Mouse (Mus musculus) intestine, embryonic 16.5 days (tissue): ENCODE measurements around the gene Mafg. TPM values are rescaled to one million over a fixed set of nuclear protein-coding genes. Genes with fewer than 3 reads are reported as not detected.

Source experiments
- ATAC-seq: fragments of 200-750 bp; cut with Nextera tagmentation; 2 replicates; pipeline ENCODE4 v1.8.0; 2017; ENCODE audit warnings: moderate TSS enrichment, moderate library complexity
- H3K27ac ChIP-seq: fragments of 300-500 bp; sonication (generic); 2 replicates; pipeline ENCODE4 v1.5.1; 2014; ENCODE audit warnings: mild to moderate bottlenecking, low read length
- H3K27me3 ChIP-seq: fragments of 300-500 bp; sonication (generic); replicated peaks from 2 replicates; pipeline ENCODE4 v1.6.1; 2014; ENCODE audit warnings: low read length, control low read depth, mixed read lengths; ENCODE audit not compliant: control insufficient read depth, insufficient read depth
- H3K36me3 ChIP-seq: fragments of 300-500 bp; sonication (generic); 2 replicates; pipeline ENCODE4 v1.6.1; 2014; ENCODE audit warnings: low read length, control low read depth; ENCODE audit not compliant: control insufficient read depth, insufficient read depth
- H3K4me1 ChIP-seq: fragments of 300-500 bp; sonication (generic); 2 replicates; pipeline ENCODE4 v1.6.1; 2014; ENCODE audit warnings: low read length, control low read depth, mixed read lengths; ENCODE audit not compliant: control insufficient read depth, insufficient read depth
- H3K4me2 ChIP-seq: fragments of 300-500 bp; sonication (generic); 2 replicates; pipeline ENCODE4 v1.6.1; 2014; ENCODE audit warnings: low read depth, low read length, control low read depth
- H3K4me3 ChIP-seq: fragments of 300-500 bp; sonication (generic); 2 replicates; pipeline ENCODE4 v1.5.1; 2014; ENCODE audit warnings: mild to moderate bottlenecking, low read length
- H3K9ac ChIP-seq: fragments of 300-500 bp; sonication (generic); 2 replicates; pipeline ENCODE4 v1.6.1; 2014; ENCODE audit warnings: low read depth, low read length
- H3K9me3 ChIP-seq: fragments of 300-500 bp; sonication (generic); 2 replicates; pipeline ENCODE4 v1.6.1; 2016; ENCODE audit warnings: low read length, control low read depth; ENCODE audit not compliant: control insufficient read depth
- WGBS: fragments of 180-500 bp; shearing (Covaris S2); extraction: QIAGEN DNeasy Blood & Tissue Kit; methylation state at CpG from one replicate; pipeline ENCODE4 v1.1.7; 2014; 5-methylcytosine and 5-hydroxymethylcytosine counted together
- polyA plus RNA-seq: library from polyadenylated mRNA; unstranded; fragments of >200 nt; fragmentation: Nextera tagmentation; extraction: Ambion mirVana; gene quantifications from 2 replicates; pipeline ENCODE4 v1.2.1, GENCODE M21; 2015

Mafg gene
- polyA plus RNA-seq, 1 experiment from 2014 or later: 16.3 TPM

DNA sequence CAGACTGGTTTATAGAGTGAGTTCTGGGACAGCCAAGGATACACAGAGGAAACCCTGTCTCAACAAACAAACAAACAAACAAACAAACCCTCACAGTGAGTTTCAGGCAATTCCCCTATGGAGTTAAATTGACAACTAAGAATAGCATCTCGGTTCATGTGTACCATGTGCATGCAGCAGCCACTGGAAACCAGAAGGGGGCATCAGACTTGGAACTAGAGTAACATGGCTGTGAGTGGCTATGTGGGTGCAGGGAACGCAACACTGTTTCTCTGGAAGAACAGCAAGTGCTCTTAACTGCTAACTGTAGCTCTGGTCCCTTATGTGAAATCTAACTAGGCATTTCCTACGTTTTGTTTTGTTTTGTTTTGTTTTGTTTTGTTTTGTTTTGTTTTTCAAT, 18.5 kb upstream of the Mafg start:
- no peak overlapping the region for H3K4me2 ChIP-seq
- H3K4me3 ChIP-seq: no peak overlapping the region
- 64% methylated on average over 3 of the region's 3 CpGs for WGBS
- H3K27ac ChIP-seq: no peak overlapping the region
- peaks cover 6% of the 10 kb centered on the region; the same call in 1 of the 2 replicates for H3K4me1 ChIP-seq
- no peak for ATAC-seq
- no peak overlapping the region for H3K9ac ChIP-seq
- peaks cover 14% of the 10 kb centered on the region for H3K27me3 ChIP-seq
- no peaks in the 10 kb centered on the region for H3K9me3 ChIP-seq
- no peaks in the 10 kb centered on the region for H3K36me3 ChIP-seq

- Histone ChIP-seq H3K9ac (peak within 1 kb of the TSS; percentile 48), H3K27ac (no peak within 1 kb of the TSS), H3K4me1 (peaks cover 11% of the 10 kb centered on the region), H3K9me3 (no peaks in the 10 kb centered on the region), H3K27me3 (peaks cover 7% of the 10 kb centered on the region), H3K4me3 (peak within 1 kb of the TSS; percentile 26), H3K36me3 (no peaks in the 10 kb centered on the region), H3K4me2 (peak within 1 kb of the TSS; percentile 48)
- 6% methylated on average over 13 of the region's 13 CpGs for WGBS
- ATAC-seq: no peak
Measured at GRCm38 (mm10) chr11:120648001-120648476, 14.6 kb upstream of the Mafg start, which contains the start of gene Myadml2. Gene Myadml2 (minus strand): TSS chr11:120648158.

DNA sequence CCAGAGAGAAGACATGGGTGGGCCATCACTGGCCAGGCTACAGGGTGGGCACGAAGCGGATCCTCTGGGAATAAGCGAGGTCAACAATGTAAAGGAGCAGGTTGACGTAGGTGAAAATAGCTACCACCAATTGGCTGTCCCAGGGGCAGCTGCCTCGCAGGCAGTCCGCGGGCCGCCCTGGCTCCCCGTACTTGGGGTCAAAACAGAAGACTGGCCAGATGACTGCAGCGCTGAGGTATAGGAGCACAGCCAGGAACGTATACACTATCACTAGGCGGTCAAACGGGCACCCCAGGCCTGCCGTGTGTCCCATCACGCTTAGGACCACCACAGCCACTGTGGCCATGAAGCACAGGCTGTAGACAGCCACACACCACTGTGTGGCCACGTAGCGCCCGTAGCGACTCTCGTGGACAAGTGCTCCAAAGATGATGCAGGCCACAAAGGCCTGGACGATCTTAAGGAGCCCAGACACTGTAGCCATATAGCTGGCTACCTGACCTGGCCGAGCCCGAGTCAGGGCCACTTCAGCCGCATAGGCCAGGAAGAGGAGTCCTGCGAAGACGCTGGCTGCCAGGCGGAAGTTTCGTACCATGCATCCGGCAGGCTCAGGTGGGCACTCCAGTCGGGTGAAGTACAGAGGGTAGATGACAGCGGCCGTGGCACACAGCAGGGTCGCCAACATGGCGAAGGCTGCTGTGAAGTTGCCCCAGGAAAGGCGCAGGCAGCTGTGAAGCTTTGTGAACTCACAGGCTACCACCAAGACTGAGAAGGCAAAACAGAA, 13.8 kb upstream of the Mafg start:
- ATAC-seq: no peak

DNA sequence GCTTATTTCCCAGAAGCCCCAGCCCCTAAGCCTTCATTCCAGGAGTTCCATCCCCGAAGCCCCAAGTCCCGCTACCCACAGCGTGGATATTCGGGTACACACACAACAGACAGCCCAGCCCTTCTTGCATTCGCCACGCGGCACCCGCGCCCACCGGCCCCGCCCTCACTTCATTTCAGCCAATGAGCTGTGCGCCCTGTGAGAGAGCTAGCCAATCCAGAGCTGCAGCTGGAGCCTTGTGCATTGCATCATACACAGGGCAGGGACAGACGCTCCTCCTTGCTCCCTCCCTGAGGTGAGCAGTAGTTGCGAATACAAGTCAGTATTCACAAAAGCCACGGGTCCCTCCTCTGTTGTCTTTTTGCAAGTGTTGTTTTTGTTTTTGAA, 10.2 kb upstream of the Mafg start, which contains the start of gene Pycr1:
Gene Pycr1 (minus strand): TSS at position 169 of the 387 bp plus-strand sequence.
- peaks cover 17% of the 10 kb centered on the region for H3K4me1 ChIP-seq
- peaks cover 7% of the 10 kb centered on the region; the same call in 1 of the 2 replicates for H3K27me3 ChIP-seq
- ATAC-seq: peak; percentile 99
- peak within 1 kb of the TSS; percentile 63 for H3K4me3 ChIP-seq
- no peak within 1 kb of the TSS; the same call in 1 of the 2 replicates for H3K27ac ChIP-seq
- peak within 1 kb of the TSS; percentile 97 for H3K4me2 ChIP-seq
- peak within 1 kb of the TSS; percentile 80 for H3K9ac ChIP-seq
- no peaks in the 10 kb centered on the region for H3K36me3 ChIP-seq
- WGBS: under 1% methylated on average over 15 of the region's 15 CpGs
- H3K9me3 ChIP-seq: no peaks in the 10 kb centered on the region

More for the DNA sequence above, 13.8 kb upstream of the Mafg start:
- 79% methylated on average over 35 of the region's 35 CpGs for WGBS
- H3K4me1 ChIP-seq: peaks cover 17% of the 10 kb centered on the region
- H3K9ac ChIP-seq: peak overlapping the region; percentile 48; the same call in 1 of the 2 replicates
- no peak overlapping the region for H3K4me3 ChIP-seq
- no peaks in the 10 kb centered on the region for H3K36me3 ChIP-seq
- no peaks in the 10 kb centered on the region for H3K9me3 ChIP-seq
- no peak overlapping the region for H3K27ac ChIP-seq
- H3K4me2 ChIP-seq: no peak overlapping the region
- peaks cover 7% of the 10 kb centered on the region for H3K27me3 ChIP-seq

GRCm38 (mm10) chr11:120642939-120643600, 9.7 kb upstream of the Mafg start:
- Histone ChIP-seq H3K27ac (no peak overlapping the region; the same call in 1 of the 2 replicates), H3K4me1 (peaks cover 14% of the 10 kb centered on the region), H3K9me3 (no peaks in the 10 kb centered on the region), H3K4me3 (peak overlapping the region; percentile 63), H3K4me2 (peak overlapping the region; percentile 97), H3K36me3 (no peaks in the 10 kb centered on the region), H3K27me3 (0 out of 2 replicates have a peak, but pooled peaks cover 5% of the 10 kb centered on the region), H3K9ac (peak overlapping the region; percentile 80)
- peak; percentile 72 for ATAC-seq
- WGBS: 1% methylated on average over 18 of the region's 18 CpGs

DNA sequence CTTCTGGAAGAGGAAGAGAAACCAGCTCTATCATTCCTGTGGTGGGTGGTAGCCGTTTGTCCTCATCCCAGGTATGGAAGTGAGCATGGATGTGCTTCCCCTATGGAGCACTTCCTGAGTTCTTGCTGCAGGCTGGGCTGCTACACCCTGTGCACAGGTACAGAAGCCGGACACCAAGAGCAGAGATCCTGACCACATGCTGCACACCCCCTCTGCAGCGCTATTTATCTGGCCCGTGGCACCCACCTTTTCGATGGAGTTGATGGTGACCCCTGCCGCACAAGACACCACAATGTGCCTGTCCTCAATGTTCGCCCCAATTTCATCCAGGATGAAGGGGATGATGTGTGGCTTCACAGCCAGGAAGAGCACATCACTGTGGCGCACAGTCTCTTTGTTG, 8.5 kb upstream of the Mafg start:
- 83% methylated on average over 8 of the region's 8 CpGs for WGBS
- H3K9me3 ChIP-seq: no peaks in the 10 kb centered on the region
- no peaks in the 10 kb centered on the region for H3K27me3 ChIP-seq
- H3K4me2 ChIP-seq: no peak overlapping the region
- no peak for ATAC-seq
- H3K9ac ChIP-seq: no peak overlapping the region
- H3K4me3 ChIP-seq: no peak overlapping the region
- H3K4me1 ChIP-seq: peaks cover 11% of the 10 kb centered on the region
- H3K27ac ChIP-seq: no peak overlapping the region
- no peaks in the 10 kb centered on the region for H3K36me3 ChIP-seq

DNA sequence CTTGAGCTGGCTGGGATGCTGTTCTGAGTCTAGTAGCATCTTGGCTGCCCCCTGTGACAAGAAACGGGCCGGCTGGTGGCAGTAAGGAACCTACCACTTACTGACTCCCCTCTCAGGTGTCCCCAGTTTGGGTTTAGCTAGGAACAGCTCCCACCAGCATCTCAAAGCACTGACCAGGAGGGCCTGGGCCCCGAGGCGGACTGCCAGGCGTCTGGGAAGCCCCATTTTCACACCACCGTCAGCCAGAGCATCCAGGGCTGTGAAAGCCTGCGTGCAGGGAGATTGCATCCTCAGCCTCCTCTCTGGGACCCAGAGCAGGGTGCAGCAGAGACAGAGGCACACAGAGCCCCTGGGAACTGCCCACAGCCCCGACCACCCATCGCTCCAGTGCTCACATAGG, 7.9 kb upstream of the Mafg start:
- Histone ChIP-seq H3K4me3 (no peak overlapping the region), H3K9me3 (no peaks in the 10 kb centered on the region), H3K36me3 (no peaks in the 10 kb centered on the region), H3K27me3 (no peaks in the 10 kb centered on the region), H3K4me1 (peaks cover 11% of the 10 kb centered on the region), H3K27ac (no peak overlapping the region), H3K4me2 (no peak overlapping the region), H3K9ac (no peak overlapping the region; the same call in 1 of the 2 replicates)
- ATAC-seq: no peak
- 57% methylated on average over 9 of the region's 9 CpGs for WGBS

GRCm38 (mm10) chr11:120634810-120635209, 1.4 kb upstream of the Mafg start:
- no peaks in the 10 kb centered on the region for H3K9me3 ChIP-seq
- H3K4me2 ChIP-seq: no peak overlapping the region
- H3K27ac ChIP-seq: no peak overlapping the region
- H3K4me3 ChIP-seq: no peak overlapping the region
- no peak overlapping the region for H3K9ac ChIP-seq
- 77% methylated on average over 5 of the region's 5 CpGs for WGBS
- no peaks in the 10 kb centered on the region for H3K36me3 ChIP-seq
- no peak for ATAC-seq
- H3K27me3 ChIP-seq: no peaks in the 10 kb centered on the region
- peaks cover 28% of the 10 kb centered on the region for H3K4me1 ChIP-seq
